Mouse (Mus musculus) bone marrow, adult 2 months (tissue): ENCODE measurements around the gene Asgr2. TPM values are rescaled to one million over a fixed set of nuclear protein-coding genes. Genes with fewer than 3 reads are reported as not detected.

Experiments
- H3K27ac ChIP-seq: fragments of 200-500 bp; 2 replicates; pipeline ENCODE4 v1.5.1; 2012; ENCODE audit warnings: low read depth, mild to moderate bottlenecking, control low read depth, inconsistent platforms, low read length; ENCODE audit not compliant: control insufficient read depth, poor library complexity, insufficient read depth
- H3K4me1 ChIP-seq: fragments of 200-500 bp; 2 replicates; pipeline ENCODE4 v1.6.1; 2011; ENCODE audit warnings: low read length; ENCODE audit not compliant: control insufficient read depth, insufficient read depth
- H3K4me3 ChIP-seq: fragments of 200-500 bp; replicated peaks from 2 replicates; pipeline ENCODE3; 2011; ENCODE audit warnings: mild to moderate bottlenecking, low read depth, low read length, control low read depth; ENCODE audit not compliant: control insufficient read depth
- CTCF ChIP-seq: fragments of 200-500 bp; IDR thresholded peaks from 2 replicates; pipeline ENCODE4 v1.5.1; 2011; ENCODE audit warnings: low read length, control low read depth; ENCODE audit not compliant: control insufficient read depth, insufficient read depth
- POLR2A ChIP-seq: fragments of 200-500 bp; IDR thresholded peaks from 2 replicates; pipeline ENCODE4 v1.6.1; 2011; ENCODE audit warnings: low read depth, mild to moderate bottlenecking, control low read depth, low read length, borderline replicate concordance; ENCODE audit not compliant: control insufficient read depth
- WGBS: fragments of 180-500 bp; shearing (Covaris S2); methylation state at CpG from one replicate; pipeline ENCODE4 v1.1.7; 2018; 5-methylcytosine and 5-hydroxymethylcytosine counted together
- polyA plus RNA-seq: library from polyadenylated mRNA; stranded (reverse); fragments of >200 nt; gene quantifications from 2 replicates; pipeline ENCODE4 v1.2.4, GENCODE M21; 2011; ENCODE audit warnings: low replicate concordance; ENCODE audit not compliant: missing spikeins, insufficient read depth, insufficient read length

Asgr2 gene
- polyA plus RNA-seq, 1 experiment = 5.1 TPM

DNA sequence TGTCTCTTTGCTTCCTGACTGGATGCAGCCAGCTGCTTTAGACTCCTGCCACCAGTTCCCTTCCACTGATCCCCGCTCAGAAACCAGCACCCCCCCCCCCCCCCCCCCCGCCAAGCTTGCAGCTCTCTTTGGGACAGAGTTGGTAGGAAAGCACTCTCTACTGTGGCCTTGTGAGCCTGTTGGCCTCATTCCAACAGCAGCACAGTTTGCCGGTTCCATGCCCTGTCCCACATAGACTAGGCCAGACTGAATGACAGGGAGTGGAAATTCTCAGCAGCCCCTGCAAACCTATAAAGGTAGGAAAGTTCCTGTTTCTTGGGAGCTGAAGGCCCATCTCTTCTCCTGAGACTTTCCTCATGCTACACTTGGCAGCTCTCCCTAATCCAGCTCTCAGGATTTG lies 15.0 kb upstream of the Asgr2 start:
- Histone ChIP-seq H3K27ac (no peak overlapping the region), H3K4me1 (peaks cover 4% of the 10 kb centered on the region), H3K4me3 (no peak overlapping the region)
- TF ChIP-seq POLR2A (no peak), CTCF (no peak)
- 56% methylated on average over 3 of the region's 3 CpGs for WGBS

GRCm38 (mm10) chr11:70079175-70079574 lies 13.3 kb upstream of the Asgr2 start:
- Histone ChIP-seq H3K27ac (no peak overlapping the region), H3K4me1 (peaks cover 4% of the 10 kb centered on the region), H3K4me3 (no peak overlapping the region)
- 57% methylated on average over 6 of the region's 6 CpGs for WGBS
- no peak for TF ChIP-seq CTCF
- no peak for TF ChIP-seq POLR2A

- no peak for TF ChIP-seq CTCF
- no peak for TF ChIP-seq POLR2A
- WGBS = 7% methylated on average over 7 of the region's 7 CpGs
- H3K4me1 ChIP-seq = peaks cover 4% of the 10 kb centered on the region
- no peak overlapping the region for H3K4me3 ChIP-seq
- H3K27ac ChIP-seq = no peak overlapping the region
These were observed 12.5 kb upstream of the Asgr2 start for GRCm38 (mm10) chr11:70079928-70080327.

DNA sequence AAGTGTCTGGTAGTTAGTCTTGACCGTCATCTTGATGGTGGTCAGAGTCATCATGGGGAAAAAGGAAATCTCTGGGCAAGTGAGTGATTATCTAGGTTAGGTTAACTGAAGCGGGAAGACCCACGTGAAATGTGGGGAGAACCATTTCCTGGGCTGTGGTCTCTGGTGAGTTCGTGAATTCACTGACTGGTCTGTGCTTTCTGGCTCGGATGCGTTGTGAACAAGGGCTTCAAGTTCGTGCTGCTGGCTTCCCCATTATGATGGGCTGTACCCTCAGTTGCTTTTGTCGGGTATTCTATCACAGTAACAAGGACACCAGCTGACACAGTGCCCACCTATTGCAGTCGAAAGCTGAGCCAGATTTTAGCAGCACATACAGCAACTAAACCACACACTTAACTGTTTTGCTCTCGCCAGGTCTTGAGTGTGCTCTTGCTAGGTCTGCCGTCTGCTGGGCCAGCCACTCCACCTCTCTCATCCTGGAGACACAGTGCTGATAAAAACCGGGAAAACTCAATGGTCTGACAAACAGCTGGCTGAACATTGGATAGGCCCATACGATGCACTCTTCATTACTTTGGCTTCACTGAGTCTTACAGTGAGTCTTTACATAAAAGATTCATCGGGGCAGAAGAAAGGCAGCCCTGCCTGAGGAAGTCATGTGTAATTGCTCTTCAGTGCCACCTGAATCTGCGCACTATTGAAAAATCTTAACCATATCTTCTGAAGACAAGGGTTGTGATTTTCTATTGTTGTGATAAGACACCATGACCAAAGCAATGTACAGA lies 11.4 kb upstream of the Asgr2 start:
- Histone ChIP-seq H3K27ac (no peak overlapping the region), H3K4me1 (peaks cover 4% of the 10 kb centered on the region), H3K4me3 (no peak overlapping the region)
- WGBS = 25% methylated on average over 15 of the region's 15 CpGs
- no peak for TF ChIP-seq POLR2A
- TF ChIP-seq CTCF = no peak

DNA sequence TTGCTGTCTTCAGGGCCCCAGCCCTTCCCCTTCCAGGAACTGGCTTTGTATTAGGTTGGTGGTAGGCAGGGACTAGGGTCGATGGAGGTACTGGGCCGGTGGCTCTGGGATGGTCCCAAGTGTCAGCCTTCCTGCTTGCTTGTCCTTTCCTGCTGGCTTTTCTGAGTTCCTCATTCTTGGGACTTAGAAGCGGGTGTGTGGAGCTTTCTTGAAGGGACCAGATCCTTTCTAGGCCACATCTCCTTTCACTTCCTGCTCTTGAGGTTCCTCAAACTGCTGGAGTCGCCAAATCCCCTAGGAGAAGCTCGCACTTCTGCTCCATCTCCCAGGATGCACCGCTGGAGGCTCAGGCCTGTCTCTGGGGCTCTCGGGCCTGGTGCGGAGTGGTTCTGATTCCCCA lies 7.9 kb upstream of the Asgr2 start:
- H3K4me3 ChIP-seq = no peak overlapping the region
- no peak overlapping the region for H3K27ac ChIP-seq
- TF ChIP-seq CTCF (no peak), POLR2A (no peak)
- H3K4me1 ChIP-seq = peaks cover 5% of the 10 kb centered on the region; the same call in 1 of the 2 replicates
- 24% methylated on average over 8 of the region's 8 CpGs for WGBS

GRCm38 (mm10) chr11:70097396-70097795 lies 5.0 kb downstream of the Asgr2 start:
- peaks cover under 1% of the 10 kb centered on the region; the same call in 1 of the 2 replicates for H3K4me1 ChIP-seq
- no peak overlapping the region for H3K27ac ChIP-seq
- WGBS = 80% methylated on average over 11 of the region's 11 CpGs
- H3K4me3 ChIP-seq = no peak overlapping the region
- TF ChIP-seq CTCF = no peak
- no peak for TF ChIP-seq POLR2A

- no peak overlapping the region for H3K27ac ChIP-seq
- no peaks in the 10 kb centered on the region for H3K4me1 ChIP-seq
- no peak for TF ChIP-seq POLR2A
- no peak for TF ChIP-seq CTCF
- no peak overlapping the region for H3K4me3 ChIP-seq
- 77% methylated on average over 2 of the region's 2 CpGs for WGBS
These were observed 6.7 kb downstream of the Asgr2 start for GRCm38 (mm10) chr11:70099102-70099501.

- Histone ChIP-seq H3K4me1 (no peaks in the 10 kb centered on the region), H3K27ac (no peak overlapping the region), H3K4me3 (no peak overlapping the region)
- TF ChIP-seq POLR2A = no peak
- TF ChIP-seq CTCF = no peak
- WGBS = 77% methylated on average over 2 of the region's 2 CpGs
These were observed 7.4 kb downstream of the Asgr2 start for GRCm38 (mm10) chr11:70099809-70100208.
